Mouse (Mus musculus): ENCODE measurements around the gene Dnajc27.

Gene Dnajc27

DNA sequence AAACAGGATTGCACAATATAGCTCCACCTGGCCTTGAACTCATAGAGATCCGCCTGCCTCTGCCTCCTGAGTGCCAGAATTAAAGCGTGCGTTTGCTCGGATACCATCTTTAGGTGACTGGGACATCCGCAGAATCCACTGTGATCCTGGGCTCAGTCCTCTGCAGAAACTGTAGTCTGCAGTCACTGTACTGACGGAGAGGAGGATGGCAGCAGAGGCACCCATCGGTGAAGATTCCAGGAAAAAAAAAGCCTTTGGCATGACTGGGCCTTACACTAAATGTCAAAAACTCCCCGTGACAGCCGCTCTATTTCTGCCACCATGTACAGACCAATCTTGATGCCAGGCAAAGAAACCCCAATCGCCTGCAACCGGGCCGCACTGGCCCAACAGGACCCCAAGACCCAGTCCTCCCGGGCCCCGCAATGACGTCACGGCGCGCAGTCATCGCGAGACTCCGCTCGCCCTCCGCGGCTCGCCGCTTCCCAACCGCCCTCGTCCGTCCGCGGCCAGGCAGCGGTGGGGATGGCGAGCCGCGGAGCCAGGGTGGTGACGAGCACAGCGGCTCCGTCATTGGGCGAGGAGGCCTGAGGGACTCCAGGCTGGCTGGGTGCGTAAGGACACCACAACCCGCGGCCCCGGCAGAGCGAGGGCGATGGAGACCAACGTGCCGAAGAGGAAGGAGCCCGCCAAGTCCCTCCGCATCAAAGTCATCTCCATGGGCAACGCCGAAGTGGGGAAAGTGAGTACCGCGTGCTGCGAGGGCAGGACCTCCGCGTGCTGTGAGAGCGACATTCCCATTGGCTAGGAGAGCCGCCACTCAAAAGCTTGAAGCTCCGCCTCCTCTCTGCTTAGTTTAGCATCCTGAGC, at the start of gene Dnajc27:
TSS of gene Dnajc27 (plus strand) at position 452 of the 870 bp plus-strand sequence.
- DNase-seq (ENCODE audit: low spot score), result peak; percentile 98

DNA sequence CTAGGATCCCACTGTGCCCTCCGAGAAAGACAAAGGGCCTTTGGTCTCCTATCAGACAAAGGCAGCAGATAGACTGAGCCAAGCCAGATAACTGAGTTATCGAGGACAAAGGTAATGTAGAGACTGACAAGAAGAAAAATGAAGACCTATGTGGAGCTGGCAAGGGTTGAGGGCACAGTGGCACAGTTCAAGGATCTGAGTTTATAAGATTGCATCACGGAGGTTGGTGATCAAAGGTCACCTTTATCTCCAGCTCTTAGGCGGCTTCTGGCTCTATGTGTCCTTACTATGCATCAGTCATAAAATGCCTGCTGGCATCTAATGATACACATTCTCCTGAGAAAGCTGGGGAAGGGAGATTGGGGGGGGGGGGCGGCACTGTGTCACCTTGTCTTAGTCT, 46.2 kb upstream of the Dnajc27 start:
- no peak for DNase-seq (ENCODE audit: low spot score)

DNA sequence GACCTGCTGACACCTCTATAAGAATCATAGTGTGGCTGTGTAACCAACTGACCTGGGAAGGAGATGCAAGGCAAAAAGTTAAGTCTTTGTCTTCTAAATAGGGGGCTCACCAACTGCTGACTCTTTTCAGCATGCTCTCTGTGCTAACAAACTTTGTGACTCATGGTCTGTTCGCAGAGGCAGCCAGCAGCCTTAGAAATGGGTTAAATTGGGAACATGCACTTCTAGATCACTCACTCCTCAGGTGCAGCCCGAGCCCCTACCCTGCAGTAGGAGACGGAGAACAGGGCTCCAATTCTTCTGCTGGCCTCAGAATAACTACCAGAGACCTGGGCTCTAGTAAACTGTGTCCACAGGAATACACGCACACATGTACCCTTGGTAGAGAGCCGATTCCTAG, 44.9 kb upstream of the Dnajc27 start:
- DNase-seq (ENCODE audit: low spot score), result no peak

DNA sequence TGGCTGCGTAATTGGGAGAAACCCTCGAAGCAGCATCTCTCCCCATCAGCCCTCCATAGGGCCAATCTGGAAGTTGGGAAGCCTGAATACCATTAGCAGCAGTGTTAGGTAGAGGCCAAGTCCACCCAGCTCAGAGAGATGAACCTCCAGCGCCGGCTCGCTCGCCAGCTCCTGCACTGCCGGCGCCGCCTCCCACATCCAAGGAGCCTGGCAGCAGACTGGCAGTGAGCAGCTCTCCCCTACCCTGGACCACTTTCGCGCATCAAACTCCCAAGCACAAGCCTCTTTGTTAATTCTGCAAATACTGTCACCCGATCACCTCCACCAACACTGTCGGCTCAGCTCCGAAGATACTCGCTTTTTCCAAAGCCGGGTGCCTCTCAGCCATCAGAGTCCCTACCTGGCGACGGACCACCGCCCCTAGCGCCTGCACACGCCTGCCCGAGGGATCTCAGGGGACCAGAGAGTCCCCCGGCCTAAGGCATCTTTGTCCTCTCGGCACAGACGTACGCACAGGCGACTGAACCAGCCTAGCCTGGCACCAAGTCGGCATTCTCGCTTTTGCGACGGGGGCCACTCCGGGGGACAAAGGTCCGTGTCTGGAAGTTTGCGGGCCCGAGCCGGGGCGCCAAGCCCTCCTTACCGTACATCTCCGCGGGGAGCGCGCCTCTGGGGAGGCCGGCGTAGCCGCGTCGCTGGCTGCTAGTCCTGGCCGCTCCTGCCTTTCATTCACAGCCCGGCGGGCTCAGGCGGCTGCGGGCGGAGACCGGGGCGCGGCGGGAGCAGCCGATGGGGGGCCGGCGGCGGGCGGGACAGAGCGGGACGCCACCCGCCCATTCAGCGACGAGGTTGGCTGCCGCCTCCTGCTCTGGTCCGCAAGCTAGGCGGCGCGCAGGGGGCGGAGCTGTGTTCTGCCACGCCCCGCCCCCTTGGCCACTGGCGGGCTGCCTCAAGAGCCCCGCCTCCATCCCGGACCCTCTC, 44.0 kb upstream of the Dnajc27 start, which contains the start of gene Efr3b:
TSS of gene Efr3b (minus strand) at position 855 of the 981 bp plus-strand sequence.
- DNase-seq (ENCODE audit: low spot score), result peak; percentile 86

DNA sequence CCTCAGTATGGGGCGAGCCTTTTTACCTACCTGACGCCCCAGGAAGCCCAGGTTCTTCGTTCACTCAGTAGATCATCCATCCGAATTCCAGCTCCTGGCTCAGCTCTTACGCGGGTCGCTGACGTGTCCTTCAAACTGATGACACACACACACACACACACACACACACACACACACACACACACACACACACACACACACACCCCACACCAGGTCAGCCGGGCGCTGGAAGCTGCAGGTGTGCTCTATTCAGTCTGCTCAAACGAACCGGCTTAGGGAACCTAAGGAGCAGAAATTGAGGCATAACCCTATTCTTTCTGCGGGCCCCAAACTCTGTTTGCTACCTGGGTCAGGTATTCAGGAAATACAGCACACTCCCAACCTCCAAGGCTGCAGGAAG, 43.3 kb upstream of the Dnajc27 start:
- no peak for DNase-seq (ENCODE audit: low spot score)

DNA sequence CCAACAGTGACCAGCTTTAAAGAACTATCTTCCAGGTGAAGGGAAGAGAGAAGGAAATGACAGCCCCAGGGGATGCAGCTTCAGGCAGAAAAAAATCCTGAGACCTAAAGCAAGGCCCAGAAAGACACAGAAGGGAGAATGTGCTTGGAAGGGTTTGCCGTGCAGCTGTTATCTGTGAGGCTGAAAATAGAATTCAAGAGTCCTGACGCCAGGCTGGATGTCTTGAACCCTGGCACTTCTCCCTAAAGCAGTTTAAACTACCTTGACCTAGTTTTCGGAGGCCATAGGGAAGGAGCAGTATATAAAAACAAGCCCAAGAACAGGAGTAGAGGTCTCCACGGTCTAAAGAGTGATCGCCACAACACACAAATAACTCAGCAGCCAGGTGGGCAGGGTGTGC, 40.0 kb upstream of the Dnajc27 start:
- DNase-seq (ENCODE audit: low spot score), result no peak

DNA sequence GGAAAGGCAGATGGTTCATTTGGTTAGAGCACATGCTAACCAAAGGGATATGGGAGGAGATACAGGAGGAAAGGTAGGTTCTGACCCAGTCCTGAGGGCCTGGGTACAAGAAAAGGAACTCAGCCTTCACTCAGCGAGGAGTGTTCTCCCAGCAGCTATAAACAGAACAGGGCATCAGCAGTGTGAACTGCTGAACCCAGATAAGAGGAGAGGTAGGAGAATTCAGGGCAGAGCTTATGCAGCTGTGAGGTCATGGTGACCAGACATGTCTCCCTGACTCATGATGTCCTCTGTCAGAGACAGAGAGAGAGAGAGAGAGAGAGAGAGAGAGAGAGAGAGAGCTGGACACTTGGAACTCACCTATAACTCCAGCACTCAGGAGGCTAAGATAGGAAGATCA, 36.4 kb upstream of the Dnajc27 start:
- DNase-seq (ENCODE audit: low spot score), result no peak

DNA sequence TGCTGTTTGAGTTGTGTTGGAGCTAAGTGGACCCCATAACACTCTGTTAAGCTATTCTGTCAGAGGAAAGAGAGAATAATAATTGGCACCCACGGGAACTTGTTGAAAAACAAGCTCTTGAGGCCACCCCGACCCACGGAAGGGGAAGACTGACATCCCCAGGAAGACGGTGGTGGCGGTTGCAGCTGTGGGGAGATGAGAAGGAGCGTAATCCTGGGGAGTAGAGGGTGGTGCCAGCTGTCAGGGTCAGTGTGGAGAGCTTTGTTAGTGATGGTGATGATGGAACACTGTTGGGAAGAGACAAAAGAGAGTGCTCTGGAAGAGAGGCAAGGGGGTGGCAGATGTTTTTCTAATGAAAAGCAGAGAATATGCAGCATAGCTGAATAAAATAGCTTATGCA, 34.4 kb upstream of the Dnajc27 start:
- DNase-seq (ENCODE audit: low spot score), result no peak

DNA sequence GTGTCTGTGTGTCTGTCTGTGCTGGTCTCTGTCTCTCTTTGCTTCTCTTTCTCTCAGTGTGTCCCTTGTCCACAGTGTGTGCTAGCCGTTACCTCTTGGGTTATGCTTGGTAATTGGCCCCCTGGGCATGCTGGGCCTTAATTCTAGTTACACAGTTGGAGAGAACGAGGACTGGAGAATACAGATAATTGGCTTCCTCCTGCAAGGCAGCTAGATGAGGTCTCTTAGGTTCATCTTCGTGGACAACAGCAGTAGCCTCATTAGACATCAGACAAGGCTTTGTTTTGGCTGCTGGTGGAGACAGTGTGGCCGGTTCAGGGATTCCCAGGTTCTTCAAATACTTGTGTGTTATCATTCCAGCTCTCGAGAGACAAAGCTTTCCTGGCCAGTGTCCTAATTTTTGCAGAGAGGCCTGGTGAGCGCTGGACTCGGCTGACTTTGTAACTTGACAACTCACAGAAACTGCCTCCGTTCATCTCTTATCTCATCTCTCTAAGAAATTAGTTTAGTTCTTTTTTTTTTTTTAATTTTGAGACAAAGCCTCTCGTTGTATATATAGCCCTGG, 31.4 kb upstream of the Dnajc27 start:
- DNase-seq (ENCODE audit: low spot score), result peak; percentile 63

DNA sequence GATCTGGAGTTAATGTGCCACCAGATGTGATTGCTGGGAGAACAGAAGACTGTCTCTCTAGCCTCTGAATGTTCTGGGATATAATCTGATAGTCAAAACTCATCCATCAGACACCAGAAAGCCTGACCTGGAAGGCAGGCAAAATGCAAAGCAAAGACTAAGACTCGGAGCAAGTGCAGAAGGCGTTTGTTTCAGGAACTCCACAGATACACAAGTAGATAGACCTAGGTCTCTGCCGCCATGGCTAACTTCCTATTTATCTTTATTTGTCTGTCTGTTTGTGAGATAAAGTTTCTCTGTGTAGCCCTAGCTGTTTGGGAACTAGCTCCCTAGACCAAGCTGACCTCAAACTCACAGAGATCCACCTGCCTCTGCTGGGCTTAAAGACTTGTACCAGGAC, 28.7 kb upstream of the Dnajc27 start:
- DNase-seq (ENCODE audit: low spot score), result no peak

DNA sequence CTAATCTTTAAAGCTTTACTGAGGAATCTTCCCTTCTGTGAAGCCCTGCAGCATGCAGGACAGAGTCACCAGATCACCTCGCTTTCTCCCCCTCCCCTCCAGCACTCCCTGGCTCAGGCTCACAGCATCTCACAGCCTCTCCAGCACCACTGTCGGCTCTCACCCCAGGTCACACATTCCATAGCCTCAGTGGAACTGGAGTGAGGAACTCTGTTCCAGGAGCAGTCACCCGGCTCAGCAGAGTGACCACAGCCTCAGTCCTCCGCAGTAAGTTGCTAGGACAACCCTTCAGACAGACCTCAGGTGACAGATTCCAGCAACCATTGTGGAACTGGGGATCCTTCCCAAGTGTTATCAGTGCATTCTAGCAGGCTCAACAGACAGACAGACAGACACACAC, 27.5 kb upstream of the Dnajc27 start:
- no peak for DNase-seq (ENCODE audit: low spot score)

DNA sequence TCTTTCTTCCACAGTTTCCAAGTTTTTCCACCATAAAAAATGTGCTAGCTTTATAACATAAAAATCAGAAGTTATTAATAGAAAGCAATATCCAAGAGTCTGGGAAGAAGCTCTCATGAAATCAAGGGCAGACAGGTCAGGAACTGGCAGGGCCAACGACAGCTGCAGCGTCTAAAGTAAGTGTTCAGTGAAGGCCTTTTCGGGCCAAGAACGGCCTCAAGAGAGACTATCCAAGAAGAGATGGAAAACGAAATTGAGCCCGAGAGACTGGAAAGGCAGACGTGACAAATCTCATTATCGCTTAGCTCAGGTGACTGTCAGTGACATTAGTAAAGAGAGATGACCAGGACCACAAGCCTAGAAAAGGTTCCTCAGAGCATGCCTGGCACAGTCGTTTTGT, 24.1 kb upstream of the Dnajc27 start:
- DNase-seq (ENCODE audit: low spot score), result peak; percentile 30

DNA sequence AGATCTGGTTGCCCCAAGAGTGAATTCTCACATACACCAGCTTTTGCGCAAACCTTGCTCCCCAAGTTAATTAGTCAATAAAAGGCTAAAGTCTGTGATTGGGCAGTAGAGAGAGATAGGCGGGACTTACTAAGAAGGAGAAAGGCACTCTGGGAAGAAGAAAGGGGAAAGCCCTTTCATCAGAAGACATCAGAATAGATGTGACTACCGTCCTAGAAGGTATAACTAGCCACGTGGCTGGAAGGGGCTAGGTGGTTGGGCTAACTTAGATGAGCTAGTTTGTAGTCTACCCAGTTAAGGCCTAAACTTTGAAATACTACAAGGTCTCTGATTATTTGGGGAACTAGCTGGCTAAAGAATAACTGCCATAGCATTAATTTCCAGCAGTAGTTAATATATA, 22.7 kb upstream of the Dnajc27 start:
- no peak for DNase-seq (ENCODE audit: low spot score)

DNA sequence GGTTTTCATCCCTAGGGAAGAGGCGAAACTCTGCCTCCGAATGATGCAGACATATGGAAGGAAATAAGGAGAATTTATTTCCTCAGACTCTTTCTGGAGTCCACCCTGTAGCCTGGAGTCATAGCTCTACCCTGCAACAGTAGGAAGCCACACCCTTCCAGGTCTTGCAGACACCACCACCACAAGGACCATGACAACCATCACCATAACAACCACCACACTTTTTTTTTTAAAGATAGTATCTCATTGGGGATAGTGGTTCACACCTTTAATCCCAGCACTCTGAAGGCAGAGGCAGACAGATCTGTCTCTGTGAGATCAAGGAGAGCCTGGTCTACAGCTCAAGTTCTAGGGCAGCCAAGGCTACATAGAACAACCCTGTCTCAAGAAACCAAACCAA, 16.9 kb upstream of the Dnajc27 start:
- DNase-seq (ENCODE audit: low spot score), result no peak

DNA sequence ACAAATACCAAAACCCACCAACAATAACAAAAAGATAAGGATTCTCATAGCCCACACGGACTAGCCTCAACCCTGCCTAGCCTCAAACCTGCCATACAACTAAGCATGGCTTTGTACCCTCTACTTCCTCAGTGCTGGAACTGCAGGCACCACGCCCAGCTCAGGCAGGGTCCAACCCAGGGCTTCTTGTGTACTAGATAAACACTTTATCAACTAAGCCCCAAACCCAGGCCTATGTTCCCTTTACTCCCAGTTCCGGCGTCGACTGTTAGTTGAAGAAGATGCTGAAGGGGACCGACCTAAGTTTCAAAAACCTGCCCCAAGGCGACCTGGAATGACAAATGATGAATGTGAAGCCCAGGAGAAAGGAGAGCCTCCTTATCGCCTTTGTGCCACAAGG, 16.4 kb upstream of the Dnajc27 start:
- no peak for DNase-seq (ENCODE audit: low spot score)

DNA sequence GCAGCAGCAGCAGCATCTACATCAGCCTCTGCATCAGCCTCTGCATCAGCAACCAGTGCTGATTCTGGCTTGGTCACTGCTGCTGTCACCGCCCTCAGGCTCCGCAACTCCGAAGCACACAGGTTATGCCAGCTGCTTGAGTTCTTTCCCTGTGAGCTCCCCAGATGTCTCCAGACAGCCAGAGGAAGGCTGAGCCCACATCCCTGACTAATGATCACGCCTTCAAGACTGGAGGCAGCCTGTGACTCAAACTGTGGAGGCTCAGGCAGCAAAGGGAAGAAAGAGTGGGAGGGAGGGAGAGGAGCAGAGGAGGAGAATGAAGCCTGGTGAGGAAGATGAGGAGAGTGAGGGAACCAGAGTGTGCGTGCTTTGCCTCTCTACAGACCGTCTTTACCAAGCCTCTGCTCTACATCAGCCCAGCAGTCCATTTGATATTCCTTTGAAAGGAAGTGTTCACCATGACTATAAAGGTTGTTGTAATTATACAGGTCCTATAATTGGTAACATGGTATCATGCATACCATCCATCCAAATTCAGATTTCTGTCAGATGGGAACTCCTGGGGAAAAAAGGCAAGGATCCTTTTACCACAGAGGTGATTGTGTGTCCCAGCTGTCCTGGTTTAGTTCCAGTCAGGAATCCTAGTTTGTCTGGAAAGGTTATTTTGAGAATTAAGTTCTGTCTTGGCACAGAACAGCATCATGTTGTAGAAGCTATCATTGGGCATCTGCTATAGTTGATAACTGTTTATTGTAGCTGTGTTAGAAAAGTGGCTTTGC, 15.5 kb upstream of the Dnajc27 start:
- DNase-seq (ENCODE audit: low spot score), result no peak

DNA sequence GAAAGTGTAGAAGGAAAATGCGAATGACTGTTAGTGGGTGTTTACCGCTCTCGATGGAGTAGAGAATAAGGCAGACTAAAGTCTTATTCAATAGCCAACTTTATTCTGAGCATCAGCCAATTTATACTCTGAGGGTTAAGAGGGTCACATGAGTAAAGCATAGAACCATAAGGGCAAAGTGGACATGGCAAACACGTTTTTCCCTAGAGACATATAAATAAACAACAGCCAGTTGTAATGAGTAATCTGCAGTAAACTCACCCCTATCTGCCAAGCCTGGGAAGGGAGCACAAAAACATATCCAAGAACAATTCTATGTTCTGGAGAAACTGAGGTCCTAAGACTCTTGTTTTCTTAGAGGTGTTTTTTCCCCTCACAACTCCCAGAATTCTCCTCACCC, 13.8 kb upstream of the Dnajc27 start:
- DNase-seq (ENCODE audit: low spot score), result no peak

DNA sequence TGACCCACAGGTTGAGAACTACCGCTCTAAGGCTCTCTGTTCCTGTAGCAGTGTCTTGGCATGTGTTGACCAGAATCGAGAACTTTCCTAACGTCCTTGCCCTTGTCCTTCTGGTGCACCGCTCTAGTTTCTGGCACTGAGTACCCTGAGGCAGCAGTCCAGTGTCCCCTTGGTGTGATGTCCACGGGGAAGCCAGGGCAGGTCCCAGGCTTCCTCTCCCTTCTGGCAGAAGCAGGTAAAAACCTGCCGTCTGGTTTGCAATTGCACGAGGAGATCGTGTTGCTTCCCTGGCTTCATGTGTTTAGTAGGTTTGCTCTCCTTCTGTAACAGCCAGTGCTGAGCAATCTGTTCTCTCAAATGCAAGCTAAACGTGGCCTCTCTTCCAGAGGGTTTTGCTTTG, 10.7 kb upstream of the Dnajc27 start:
- DNase-seq (ENCODE audit: low spot score), result no peak

DNA sequence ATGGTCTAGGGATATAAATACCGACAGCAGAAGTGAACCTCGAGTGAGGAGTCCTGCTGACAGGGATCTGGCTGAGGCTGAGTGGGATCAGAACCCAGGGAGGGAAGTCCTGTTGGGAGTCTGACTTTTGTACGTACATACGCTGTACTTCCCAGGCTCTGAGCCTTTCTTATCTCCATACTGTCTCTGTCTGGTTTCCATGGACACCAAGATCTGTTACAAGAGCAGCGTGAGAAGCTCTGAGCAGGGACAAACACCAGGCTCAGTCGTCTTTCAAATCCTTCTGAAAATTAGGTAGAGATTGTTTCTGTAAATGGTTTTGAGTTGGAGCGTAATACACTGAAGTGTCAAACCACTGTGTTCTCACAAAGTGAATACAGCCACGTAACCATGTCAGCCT, 7.0 kb upstream of the Dnajc27 start:
- DNase-seq (ENCODE audit: low spot score), result no peak

DNA sequence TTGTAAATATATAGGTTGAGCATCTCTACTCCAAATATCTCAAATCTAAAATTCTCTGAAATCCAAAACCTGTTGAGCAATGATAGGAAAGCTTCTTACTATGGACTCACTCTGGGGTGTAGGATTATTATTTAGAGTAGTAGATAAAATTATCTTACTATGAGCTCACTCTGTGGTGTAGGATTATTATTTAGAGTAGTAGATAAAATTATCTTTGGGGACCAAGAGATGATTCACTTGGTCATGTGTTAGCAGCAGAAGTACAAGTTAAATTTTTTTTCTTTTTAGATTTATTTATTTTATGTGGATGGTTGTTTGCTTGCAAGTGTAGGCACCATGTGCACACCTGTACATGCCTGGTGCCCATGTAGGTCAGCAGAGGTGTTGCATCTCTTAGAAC, 6.0 kb upstream of the Dnajc27 start:
- DNase-seq (ENCODE audit: low spot score), result no peak

DNA sequence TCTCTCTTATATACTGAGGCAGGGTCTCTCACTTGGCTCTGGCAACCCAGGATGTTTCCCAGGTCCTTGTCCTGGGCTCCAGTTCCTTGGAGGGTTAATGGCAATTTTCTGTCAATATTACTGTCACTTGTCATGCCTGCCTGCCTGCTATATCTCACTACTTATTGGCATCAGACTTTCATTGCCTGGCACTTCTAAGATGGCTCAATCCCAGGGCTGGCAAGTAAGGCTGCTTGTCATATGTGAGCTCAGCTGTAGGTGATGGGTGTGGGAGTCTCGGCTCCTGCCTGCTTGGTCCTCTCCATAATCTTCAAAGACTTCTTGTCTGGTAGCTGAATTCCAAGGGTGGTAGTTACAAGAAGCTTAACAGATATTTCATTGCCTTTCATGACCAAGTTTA, 4.3 kb upstream of the Dnajc27 start:
- DNase-seq (ENCODE audit: low spot score), result no peak

DNA sequence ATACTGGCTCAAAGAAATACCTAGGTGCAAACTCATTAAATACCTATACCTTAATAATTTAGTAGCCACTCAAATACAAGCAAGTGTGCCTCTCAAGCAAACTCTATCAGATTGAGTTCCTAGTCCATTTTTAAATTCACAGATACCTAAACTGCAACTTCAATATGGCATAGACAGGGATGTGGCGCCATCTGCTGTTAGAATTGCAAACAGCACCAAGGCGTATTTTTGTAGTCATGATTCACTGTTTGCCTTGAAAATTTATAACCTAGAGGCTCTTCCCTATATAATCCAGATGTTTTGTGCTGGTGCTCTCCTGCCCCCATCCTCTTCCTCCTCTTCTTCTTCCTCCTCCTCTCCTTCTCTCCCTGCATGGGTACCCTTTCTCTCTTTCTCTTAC, 2.1 kb upstream of the Dnajc27 start:
- DNase-seq (ENCODE audit: low spot score), result peak; percentile 87

Data from MN1 (cell line).